Mouse (Mus musculus) left cerebral cortex, adult 8-10 months (tissue): Measurements from ENCODE around the gene Naa10. TPM values are rescaled to one million over a fixed set of nuclear protein-coding genes. Genes with fewer than 3 reads are reported as not detected.

Experiments used
- DNase-seq, 2 experiments: peaks; one replicate each; pipeline ENCODE4 v3.0.0; 2022; ENCODE audit warnings: low spot score in 2 of 2
- total RNA-seq, 4 experiments: library from RNA; stranded (reverse); gene quantifications; 2 replicates each; pipeline ENCODE4 v1.2.4; 2022

Gene Naa10
- total RNA-seq, 4 experiments from 2014 or later, result 47.7 to 62.7 (median 57.0) TPM

DNA sequence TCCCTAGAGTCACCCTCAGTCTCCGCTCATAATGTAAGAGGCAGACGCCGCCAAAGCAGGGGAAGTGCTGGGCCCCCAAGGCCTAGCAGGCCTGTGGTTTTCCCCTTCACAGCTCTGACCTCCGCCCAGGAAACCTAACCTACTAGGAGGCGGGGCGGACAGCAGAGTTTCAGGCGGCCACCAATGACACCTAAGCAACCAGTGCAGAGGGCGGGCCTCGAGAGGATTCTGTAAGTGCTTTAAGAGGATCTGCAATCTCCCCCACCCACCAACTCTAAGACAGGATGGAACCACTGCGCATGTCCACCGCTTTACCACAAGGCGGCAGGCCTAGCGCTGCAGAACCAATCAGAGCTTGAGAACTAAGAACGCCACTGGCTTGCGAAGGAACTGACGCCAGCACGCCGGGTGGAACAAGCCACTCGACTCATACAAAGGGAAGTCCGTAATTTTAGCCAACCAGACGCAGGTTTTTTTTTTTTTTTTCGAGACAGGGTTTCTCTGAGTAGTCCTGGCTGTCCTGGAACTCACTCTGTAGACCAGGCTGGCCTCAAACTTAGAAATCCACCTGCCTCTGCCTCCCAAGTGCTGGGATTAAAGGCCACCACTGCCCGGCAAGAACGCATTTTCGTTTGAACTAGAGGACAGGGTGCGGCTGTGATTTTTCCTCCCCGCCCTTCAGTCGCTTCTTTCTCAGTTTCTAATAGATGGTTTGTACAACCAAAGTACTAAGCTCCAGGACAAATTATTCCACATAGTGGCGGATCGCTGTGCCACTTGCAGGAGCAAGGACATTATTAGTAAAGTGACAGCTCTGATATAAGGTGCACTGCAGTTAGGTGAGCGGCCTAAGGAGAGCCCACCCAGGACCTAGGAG is 6.7 kb downstream of the Naa10 start:
- peak; percentile 58 to 91 for DNase-seq

GRCm38 (mm10) chrX:73911588-73911987 is 10.2 kb downstream of the Naa10 start:
- no peak for DNase-seq

DNA sequence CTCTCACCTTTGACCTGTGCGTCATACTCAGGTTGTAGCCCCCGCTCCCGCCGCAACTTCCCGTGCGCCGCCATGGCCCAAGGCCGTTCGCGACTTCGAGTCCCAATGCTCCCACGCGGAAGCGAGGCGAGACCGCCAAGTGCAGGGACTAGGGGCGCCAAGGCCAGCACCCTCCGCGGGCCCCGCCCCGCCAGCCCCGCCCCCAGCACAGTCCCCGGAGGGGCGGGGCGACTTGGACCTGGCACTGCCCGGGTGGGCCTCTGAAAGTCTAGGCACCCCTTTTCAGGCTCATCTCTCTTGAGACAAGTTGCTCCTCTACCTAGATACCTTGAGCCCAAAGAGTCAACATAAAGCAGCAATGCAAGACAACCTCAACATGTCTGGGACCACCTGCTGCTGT is 10.6 kb downstream of the Naa10 start:
- no peak for DNase-seq

- DNase-seq, result no peak
Measured at GRCm38 (mm10) chrX:73910451-73910850, 11.3 kb downstream of the Naa10 start.

- DNase-seq, result no peak
Measured at GRCm38 (mm10) chrX:73910049-73910448, 11.7 kb downstream of the Naa10 start.

DNA sequence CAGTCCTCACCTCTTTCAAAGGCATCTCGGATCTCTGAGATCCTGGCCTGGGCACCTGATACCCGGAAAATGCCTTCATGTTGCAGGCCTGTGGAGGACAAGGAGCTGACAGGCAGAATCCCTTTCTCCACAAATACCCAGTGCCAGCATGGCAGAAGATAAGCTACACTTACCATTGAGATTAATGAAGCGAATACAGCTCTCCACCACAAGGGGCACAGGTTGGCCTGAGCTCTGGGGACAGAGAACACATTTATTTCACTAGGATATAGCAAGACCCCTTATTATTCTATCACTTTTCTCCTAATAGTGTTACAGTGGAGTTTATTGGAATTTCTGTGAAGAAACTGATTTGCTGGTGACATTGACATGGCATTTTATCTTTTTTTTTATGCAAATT is 23.8 kb downstream of the Naa10 start:
- no peak for DNase-seq

GRCm38 (mm10) chrX:73895719-73896118 is 26.0 kb downstream of the Naa10 start, which contains the start of gene L1cam:
Gene L1cam, minus strand, starts transcription at chrX:73896105.
- peak in 1 of 2 experiments; percentile 25 for DNase-seq

DNA sequence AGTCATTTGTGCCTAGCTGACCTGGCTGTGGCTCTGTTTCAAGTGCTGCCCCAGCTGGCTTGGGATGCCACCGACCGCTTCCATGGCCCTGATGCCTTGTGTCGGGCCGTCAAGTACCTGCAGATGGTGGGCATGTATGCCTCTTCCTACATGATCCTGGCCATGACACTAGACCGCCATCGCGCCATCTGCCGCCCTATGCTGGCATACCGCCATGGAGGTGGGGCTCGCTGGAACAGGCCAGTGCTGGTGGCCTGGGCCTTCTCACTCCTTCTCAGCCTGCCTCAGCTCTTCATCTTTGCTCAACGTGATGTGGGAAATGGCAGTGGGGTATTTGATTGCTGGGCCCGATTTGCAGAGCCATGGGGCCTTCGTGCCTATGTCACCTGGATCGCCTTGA is 28.9 kb downstream of the Naa10 start:
- no peak for DNase-seq

- DNase-seq, result no peak
Measured at GRCm38 (mm10) chrX:73891551-73892152, 30.1 kb downstream of the Naa10 start, which contains the start of gene Avpr2. Gene Avpr2, plus strand, starts transcription at chrX:73892102.

GRCm38 (mm10) chrX:73881463-73881862 is 40.3 kb downstream of the Naa10 start:
- DNase-seq, result no peak

DNA sequence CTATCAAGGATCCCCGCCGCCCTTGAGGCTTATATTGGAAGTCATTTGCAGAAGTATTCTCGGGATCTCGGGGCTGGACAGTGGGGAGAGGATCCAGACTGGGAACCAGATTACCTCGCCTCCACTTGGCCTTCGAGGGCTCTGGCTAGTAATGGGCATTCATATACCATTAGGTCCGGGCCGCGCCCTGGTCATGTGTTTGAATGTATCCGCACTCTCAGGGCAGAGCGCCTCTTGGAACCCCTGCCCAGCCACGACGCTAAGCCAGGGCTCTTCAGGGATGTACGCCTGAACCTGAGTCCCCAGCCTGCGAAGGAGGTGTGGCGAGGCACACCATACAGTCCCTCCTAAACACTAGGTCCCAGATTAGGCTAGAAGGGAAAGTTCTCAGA is 40.7 kb downstream of the Naa10 start:
- DNase-seq, result no peak

DNA sequence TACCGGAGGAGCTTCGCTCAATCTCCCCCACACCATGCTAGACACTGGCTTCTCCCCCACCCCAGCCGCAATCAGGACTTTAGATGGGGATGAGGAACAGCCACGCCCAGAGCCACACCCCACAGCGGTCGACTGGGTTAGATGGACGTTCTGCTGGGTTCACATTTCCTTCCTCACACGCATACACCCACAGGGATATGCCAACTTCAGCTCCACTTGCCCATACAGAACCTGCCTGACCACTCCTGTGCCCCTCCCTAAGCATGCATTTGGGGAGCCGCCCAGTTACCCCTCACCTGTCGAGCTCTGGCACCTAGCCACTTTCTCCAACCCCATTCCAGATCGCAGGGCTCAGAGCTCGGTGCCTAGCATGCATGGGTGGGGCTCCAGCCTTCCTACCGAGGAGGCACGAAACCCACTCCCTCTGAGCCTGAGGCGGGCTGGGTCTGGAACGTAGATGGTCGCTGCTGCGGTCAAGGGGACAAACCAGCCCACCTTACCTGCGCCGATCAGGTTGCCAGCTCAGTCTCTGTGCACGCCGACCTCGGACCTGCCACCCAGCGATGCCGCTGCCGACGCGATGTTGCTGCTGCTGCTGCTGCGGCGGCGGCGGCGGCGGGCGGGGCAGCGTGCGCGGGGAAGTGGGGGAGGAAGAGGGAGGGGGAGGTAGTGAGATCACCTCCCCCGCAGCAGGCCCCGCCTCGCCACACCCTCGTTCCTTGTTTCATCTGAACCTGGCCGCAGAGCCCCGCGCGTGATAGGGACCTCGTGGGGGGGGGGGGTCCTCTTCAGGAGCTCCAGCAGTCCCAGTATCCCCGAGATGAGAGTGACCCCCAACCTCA is 41.3 kb downstream of the Naa10 start:
- DNase-seq, result no peak

DNA sequence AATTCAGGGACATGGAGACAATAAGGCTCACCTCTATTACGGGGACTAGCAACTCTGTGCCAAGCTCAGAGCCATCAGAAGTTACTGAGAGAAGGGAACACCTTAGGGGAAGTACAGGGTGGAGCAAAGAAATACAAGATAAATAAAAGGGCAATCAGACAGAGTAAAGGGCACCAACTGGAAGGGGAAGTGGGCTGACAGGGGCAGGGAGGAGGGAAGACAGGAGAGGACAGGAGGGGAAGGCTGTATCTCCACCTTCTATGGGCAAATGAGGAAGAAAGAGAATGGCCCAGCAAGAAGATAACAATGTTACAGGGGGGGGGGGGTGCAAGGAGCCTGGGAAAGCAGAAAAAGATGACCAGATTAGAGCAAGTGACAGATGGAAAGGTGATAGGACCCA is 44.7 kb downstream of the Naa10 start:
- no peak for DNase-seq

GRCm38 (mm10) chrX:73875881-73876280 is 45.9 kb downstream of the Naa10 start:
- no peak for DNase-seq

GRCm38 (mm10) chrX:73871956-73872355 is 49.8 kb downstream of the Naa10 start:
- no peak for DNase-seq

- DNase-seq, result no peak
Measured at GRCm38 (mm10) chrX:73871474-73871873, 50.3 kb downstream of the Naa10 start.

GRCm38 (mm10) chrX:73869334-73869733 is 52.4 kb downstream of the Naa10 start:
- no peak for DNase-seq

DNA sequence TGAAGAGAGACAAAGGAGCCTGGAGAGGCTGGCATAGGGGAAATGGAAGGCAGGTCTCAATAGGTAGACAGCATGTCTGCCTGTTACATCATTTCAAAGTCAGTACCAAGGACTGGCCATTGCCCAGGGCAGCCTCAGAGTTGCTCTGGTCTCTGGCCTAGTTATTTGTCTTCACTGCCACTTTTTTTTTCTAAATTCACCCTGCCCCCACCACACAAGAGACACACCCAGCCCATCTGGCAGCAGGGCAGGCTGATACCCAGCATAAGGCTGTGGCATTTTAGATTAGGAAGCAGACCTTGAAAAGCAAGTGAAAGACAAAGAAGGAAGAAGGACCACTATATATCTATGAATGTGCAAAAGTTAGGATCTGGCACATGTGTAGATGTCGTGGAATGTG is 53.9 kb downstream of the Naa10 start:
- DNase-seq, result no peak

DNA sequence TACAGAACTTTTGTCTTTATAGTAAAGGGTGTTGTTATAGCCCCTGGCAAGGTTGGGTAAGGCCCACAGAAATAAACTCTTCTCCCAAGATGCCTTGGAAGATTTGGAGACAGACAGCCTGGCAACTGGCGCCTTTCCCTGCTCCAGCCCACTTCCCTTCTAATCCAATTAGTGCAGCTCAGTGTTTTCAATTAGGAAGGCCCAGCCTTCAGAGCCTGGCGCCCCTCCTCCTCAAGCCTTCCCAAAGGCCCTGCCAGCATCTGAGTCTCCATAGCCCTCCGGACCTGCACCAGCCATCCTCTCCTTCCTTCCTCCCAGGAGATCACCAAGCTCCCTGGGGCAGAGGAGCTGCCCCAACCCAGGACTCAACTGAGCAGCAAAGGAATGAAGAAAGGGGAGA is 54.5 kb downstream of the Naa10 start:
- DNase-seq, result no peak
